Mouse (Mus musculus): Measurements from ENCODE around the gene Atp6v0a2. TPM values are rescaled to one million over a fixed set of nuclear protein-coding genes. Genes with fewer than 3 reads are reported as not detected.

Gene Atp6v0a2
- total and polyA plus RNA-seq, 3 experiments, result 7.7 to 13.2 (median 10.9) TPM

DNA sequence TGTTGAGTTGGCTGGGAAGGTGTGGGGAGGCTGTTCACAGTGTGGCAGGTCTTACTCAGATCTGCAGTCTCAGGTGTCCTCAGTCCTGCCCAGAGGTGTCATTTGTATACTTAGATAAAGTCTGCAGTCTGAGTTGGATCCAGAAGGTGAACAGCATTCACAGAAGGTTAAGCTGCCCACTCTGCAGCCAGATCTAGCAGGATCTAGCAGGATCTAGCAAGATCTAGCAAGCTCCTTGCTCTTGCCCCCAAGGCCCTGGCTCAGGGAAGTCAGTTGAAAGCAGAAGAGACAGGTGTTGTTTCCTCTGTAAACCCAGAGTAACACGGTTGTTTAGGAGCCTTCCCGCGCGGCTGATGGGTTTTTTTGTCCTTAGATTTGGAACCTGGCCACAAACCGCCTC, 85.4 kb downstream of the Atp6v0a2 start:
- in situ Hi-C loops (cut with MboI; ENCODE audit: low pct_ligation_motif_present, low pct_unique_long_range_greater_than_20kb, low sequenced_read_pairs) (no loop called here), dilution Hi-C loops (cut with MboI; ENCODE audit: extremely low pct_ligation_motif_present, extremely low pct_unique_long_range_greater_than_20kb, low sequenced_read_pairs) (no loop called here)
- H3K27me3 ChIP-seq (replicated peaks), result no peaks in the 10 kb centered on the region
- no peaks in the 10 kb centered on the region for H3K79me2 ChIP-seq (replicated peaks; ENCODE audit: control insufficient read depth, extremely low read depth, insufficient read depth, poor library complexity, severe bottlenecking)
- H3K4me2 ChIP-seq (ENCODE audit: insufficient read depth, low read depth, poor library complexity, severe bottlenecking), result no peak overlapping the region
- H3K36me3 ChIP-seq (replicated peaks in 1 of 2; ENCODE audit: control insufficient read depth in 1 of 2, insufficient read depth in 1 of 2, low read length in 1 of 2), result peaks cover 56 to 69% of the 10 kb centered on the region in 2 experiments
- H3K27ac ChIP-seq (ENCODE audit: insufficient read depth, low read depth), result no peak overlapping the region
- H3K9ac ChIP-seq (ENCODE audit: insufficient read depth, low read depth), result no peak overlapping the region
- no peaks in the 10 kb centered on the region for H3K9me3 ChIP-seq (replicated peaks; ENCODE audit: low read length)
- TF ChIP-seq POLR2A (IDR thresholded peaks at IDR 0.05; ENCODE audit: low read depth, low read length), result no peak
- TF ChIP-seq USF1 (IDR thresholded peaks at IDR 0.05; ENCODE audit: low read depth, low read length), result no peak
- no peak for TF ChIP-seq POLR2AphosphoS2 (IDR thresholded peaks at IDR 0.05; ENCODE audit: low read depth, low read length)
- no peak for TF ChIP-seq NELFE (IDR thresholded peaks at IDR 0.05; ENCODE audit: low read depth, low read length)
- TF ChIP-seq MXI1 (IDR thresholded peaks at IDR 0.05; ENCODE audit: low read depth, low read length), result no peak
- no peak for TF ChIP-seq CTCF (conservative IDR thresholded peaks at IDR 0.05 in 1 of 2, IDR thresholded peaks at IDR 0.05 in 1 of 2; ENCODE audit: low read depth in 2 of 2, low read length in 2 of 2)
- no peak for TF ChIP-seq EP300 (IDR thresholded peaks at IDR 0.05; ENCODE audit: low read length)
- no peak for TF ChIP-seq HCFC1 (IDR thresholded peaks at IDR 0.05; ENCODE audit: low read depth, low read length)
- no peak for TF ChIP-seq USF2 (conservative IDR thresholded peaks at IDR 0.05; ENCODE audit: low read depth, low read length)
- TF ChIP-seq ETS1 (conservative IDR thresholded peaks at IDR 0.05; ENCODE audit: low read depth, low read length), result no peak
- H3K4me3 ChIP-seq (replicated peaks in 1 of 3; ENCODE audit: low read depth in 2 of 3, low read length in 2 of 3, poor library complexity in 1 of 3), result no peak overlapping the region
- no peaks in the 10 kb centered on the region for H3K4me1 ChIP-seq (ENCODE audit: control insufficient read depth in 1 of 2, insufficient read depth in 2 of 2)
- DNase-seq (ENCODE audit: extremely low read depth), result no peak

DNA sequence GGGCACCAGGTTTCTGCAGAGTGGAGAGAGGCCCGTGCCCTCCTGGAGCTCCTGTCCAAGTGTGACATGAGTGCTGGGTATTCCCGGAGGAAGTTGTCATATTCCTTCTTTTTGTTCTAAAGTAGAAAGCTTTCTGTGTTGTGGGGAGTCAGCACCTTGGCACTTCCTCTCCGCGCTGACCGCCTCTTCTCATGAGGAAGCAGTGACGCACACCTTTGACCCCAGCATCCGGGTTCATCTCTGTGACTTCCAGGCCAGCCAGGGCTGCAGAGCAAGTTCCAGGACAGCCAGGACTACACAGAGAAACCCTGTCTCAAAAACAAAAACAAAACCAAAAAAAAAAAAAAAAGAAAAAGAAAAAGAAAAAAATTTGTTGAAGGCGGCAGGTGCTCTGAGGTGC, 86.8 kb downstream of the Atp6v0a2 start:
- no peak overlapping the region for H3K4me2 ChIP-seq (ENCODE audit: insufficient read depth, low read depth, poor library complexity, severe bottlenecking)
- dilution Hi-C loops (cut with MboI; ENCODE audit: extremely low pct_ligation_motif_present, extremely low pct_unique_long_range_greater_than_20kb, low sequenced_read_pairs) (no loop called here), in situ Hi-C loops (cut with MboI; ENCODE audit: low pct_ligation_motif_present, low pct_unique_long_range_greater_than_20kb, low sequenced_read_pairs) (no loop called here)
- H3K27me3 ChIP-seq (replicated peaks), result no peaks in the 10 kb centered on the region
- H3K36me3 ChIP-seq (replicated peaks in 1 of 2; ENCODE audit: control insufficient read depth in 1 of 2, insufficient read depth in 1 of 2, low read length in 1 of 2), result peaks cover 69 to 83% of the 10 kb centered on the region in 2 experiments
- DNase-seq (ENCODE audit: extremely low read depth), result no peak
- H3K9ac ChIP-seq (ENCODE audit: insufficient read depth, low read depth), result no peak overlapping the region
- no peak overlapping the region for H3K27ac ChIP-seq (ENCODE audit: insufficient read depth, low read depth)
- H3K79me2 ChIP-seq (replicated peaks; ENCODE audit: control insufficient read depth, extremely low read depth, insufficient read depth, poor library complexity, severe bottlenecking), result no peaks in the 10 kb centered on the region
- no peak for TF ChIP-seq POLR2A (IDR thresholded peaks at IDR 0.05; ENCODE audit: low read depth, low read length)
- TF ChIP-seq HCFC1 (IDR thresholded peaks at IDR 0.05; ENCODE audit: low read depth, low read length), result no peak
- no peak for TF ChIP-seq ETS1 (conservative IDR thresholded peaks at IDR 0.05; ENCODE audit: low read depth, low read length)
- TF ChIP-seq JUND (conservative IDR thresholded peaks at IDR 0.05; ENCODE audit: low read depth, low read length), result no peak
- TF ChIP-seq NRF1 (IDR thresholded peaks at IDR 0.05; ENCODE audit: low read depth, low read length), result no peak
- TF ChIP-seq ZC3H11A (IDR thresholded peaks at IDR 0.05; ENCODE audit: low read depth, low read length), result no peak
- no peak for TF ChIP-seq CHD2 (IDR thresholded peaks at IDR 0.05; ENCODE audit: low read length)
- TF ChIP-seq EP300 (IDR thresholded peaks at IDR 0.05; ENCODE audit: low read length), result no peak
- no peak for TF ChIP-seq TBP (conservative IDR thresholded peaks at IDR 0.05; ENCODE audit: low read depth, low read length)
- TF ChIP-seq ELF1 (IDR thresholded peaks at IDR 0.05; ENCODE audit: low read depth, low read length), result no peak
- no peak for TF ChIP-seq POLR2AphosphoS2 (IDR thresholded peaks at IDR 0.05; ENCODE audit: low read depth, low read length)
- no peak for TF ChIP-seq USF1 (IDR thresholded peaks at IDR 0.05; ENCODE audit: low read depth, low read length)
- no peak for TF ChIP-seq MAX (IDR thresholded peaks at IDR 0.05; ENCODE audit: low read length)
- TF ChIP-seq KAT2A (IDR thresholded peaks at IDR 0.05; ENCODE audit: insufficient replicate concordance, low read length), result no peak
- TF ChIP-seq TCF12 (IDR thresholded peaks at IDR 0.05; ENCODE audit: low read depth, low read length), result no peak
- no peak for TF ChIP-seq MAFK (IDR thresholded peaks at IDR 0.05; ENCODE audit: insufficient replicate concordance, low read length)
- TF ChIP-seq CHD1 (IDR thresholded peaks at IDR 0.05; ENCODE audit: low read depth, low read length), result no peak
- TF ChIP-seq SIN3A (IDR thresholded peaks at IDR 0.05; ENCODE audit: low read length), result no peak
- H3K4me3 ChIP-seq (replicated peaks in 1 of 3; ENCODE audit: low read depth in 2 of 3, low read length in 2 of 3, poor library complexity in 1 of 3), result no peak overlapping the region
- H3K9me3 ChIP-seq (replicated peaks; ENCODE audit: low read length), result no peaks in the 10 kb centered on the region
- H3K4me1 ChIP-seq (ENCODE audit: control insufficient read depth in 1 of 2, insufficient read depth in 2 of 2), result no peaks in the 10 kb centered on the region

All from CH12.LX (cell line).